Mouse (Mus musculus) testis, postnatal 10 days (tissue): ENCODE results near the gene Gm9857.

ENCODE experiments used
- DNase-seq: peaks from one replicate; pipeline ENCODE4 v3.0.0; 2021; ENCODE audit warnings: low spot score

Gene Gm9857

GRCm38 (mm10) chr3:108940001-108940633 is at the start of gene Gm9857:
TSS of gene Gm9857 (minus strand) at chr3:108940445.
- DNase-seq = peak; percentile 53

GRCm38 (mm10) chr3:108987009-108987659 is 46.9 kb upstream of the Gm9857 start:
- no peak for DNase-seq

- no peak for DNase-seq
These were observed 46.3 kb upstream of the Gm9857 start for GRCm38 (mm10) chr3:108986534-108986933.

- no peak for DNase-seq
These were observed 43.7 kb upstream of the Gm9857 start for GRCm38 (mm10) chr3:108983989-108984388.

GRCm38 (mm10) chr3:108981946-108982345 is 41.7 kb upstream of the Gm9857 start:
- DNase-seq = no peak

- no peak for DNase-seq
These were observed 37.2 kb upstream of the Gm9857 start for GRCm38 (mm10) chr3:108977340-108978030.

GRCm38 (mm10) chr3:108974920-108975485 is 34.8 kb upstream of the Gm9857 start:
- no peak for DNase-seq

- DNase-seq = no peak
These were observed 33.9 kb upstream of the Gm9857 start for GRCm38 (mm10) chr3:108973980-108974660.

GRCm38 (mm10) chr3:108966051-108966450 is 25.8 kb upstream of the Gm9857 start:
- peak; percentile 26 for DNase-seq

GRCm38 (mm10) chr3:108964361-108965044 is 24.3 kb upstream of the Gm9857 start:
- DNase-seq = peak; percentile 50

GRCm38 (mm10) chr3:108963776-108964175 is 23.5 kb upstream of the Gm9857 start:
- DNase-seq = peak; percentile 19

GRCm38 (mm10) chr3:108963278-108963677 is 23.0 kb upstream of the Gm9857 start:
- DNase-seq = no peak

GRCm38 (mm10) chr3:108961655-108962054 is 21.4 kb upstream of the Gm9857 start:
- DNase-seq = peak; percentile 23

GRCm38 (mm10) chr3:108961226-108961625 is 21.0 kb upstream of the Gm9857 start:
- DNase-seq = peak; percentile 34

GRCm38 (mm10) chr3:108959680-108960295 is 19.5 kb upstream of the Gm9857 start:
- DNase-seq = peak; percentile 36

- peak; percentile 32 for DNase-seq
These were observed 17.7 kb upstream of the Gm9857 start for GRCm38 (mm10) chr3:108957976-108958375.

- DNase-seq = peak; percentile 9
These were observed 751 bp upstream of the Gm9857 start for GRCm38 (mm10) chr3:108940996-108941395.

- DNase-seq = peak; percentile 16
These were observed 672 bp downstream of the Gm9857 start, which contains the start of gene Henmt1 for GRCm38 (mm10) chr3:108939573-108939972. TSS of gene Henmt1 (plus strand) at chr3:108939873.

GRCm38 (mm10) chr3:108938691-108939090 is 1.6 kb downstream of the Gm9857 start:
- DNase-seq = peak; percentile 25

- peak; percentile 28 for DNase-seq
These were observed 6.7 kb downstream of the Gm9857 start for GRCm38 (mm10) chr3:108933557-108933956.

- DNase-seq = no peak
These were observed 13.9 kb downstream of the Gm9857 start for GRCm38 (mm10) chr3:108926308-108926707.
